Mouse (Mus musculus) kidney, adult 2 months (tissue): ENCODE results near the gene Tspan18.

Experiments
- CTCF ChIP-seq: fragments of 200-500 bp; conservative IDR thresholded peaks from 2 replicates; pipeline ENCODE4 v1.5.1; 2011; ENCODE audit warnings: low read depth, mild to moderate bottlenecking, control low read depth, low read length, moderate library complexity, mixed read lengths; ENCODE audit not compliant: insufficient read depth, insufficient read length
- POLR2A ChIP-seq: fragments of 200-500 bp; IDR thresholded peaks from one replicate; pipeline ENCODE4 v1.6.1; 2011; ENCODE audit warnings: low read depth, low read length, control low read depth

GRCm38 (mm10) chr2:93267791-93268190, 66.5 kb downstream of the Tspan18 start:
- TF ChIP-seq POLR2A (no peak), CTCF (no peak)
